Mouse (Mus musculus): ENCODE results near the gene Eid2b. TPM values are rescaled to one million over a fixed set of nuclear protein-coding genes. Genes with fewer than 3 reads are reported as not detected.

Eid2b gene
- total RNA-seq, 4 experiments from 2014 or later = 13.7 to 16.8 (median 15.2) TPM

- DNase-seq (ENCODE audit: low spot score) = peak; percentile 28
Measured at GRCm38 (mm10) chr7:28301616-28302433, 24.3 kb downstream of the Eid2b start, which contains the start of gene Dll3. Gene Dll3 (minus strand): TSS chr7:28302238.

- no peak for DNase-seq (ENCODE audit: low spot score)
Measured at GRCm38 (mm10) chr7:28305641-28306040, 28.1 kb downstream of the Eid2b start.

- no peak for DNase-seq (ENCODE audit: low spot score)
Measured at GRCm38 (mm10) chr7:28306216-28306615, 28.7 kb downstream of the Eid2b start.

- no peak for DNase-seq (ENCODE audit: low spot score)
Measured at GRCm38 (mm10) chr7:28309737-28310136, 32.2 kb downstream of the Eid2b start.

- no peak for DNase-seq (ENCODE audit: low spot score)
Measured at GRCm38 (mm10) chr7:28311151-28311925, 33.8 kb downstream of the Eid2b start.

GRCm38 (mm10) chr7:28311926-28312543 is 34.5 kb downstream of the Eid2b start, which contains the start of gene Timm50:
Gene Timm50 (minus strand): TSS chr7:28312072.
- peak; percentile 99 for DNase-seq (ENCODE audit: low spot score)

- DNase-seq (ENCODE audit: low spot score) = no peak
Measured at GRCm38 (mm10) chr7:28318036-28318435, 40.5 kb downstream of the Eid2b start.

GRCm38 (mm10) chr7:28318714-28319113 is 41.2 kb downstream of the Eid2b start:
- no peak for DNase-seq (ENCODE audit: low spot score)

GRCm38 (mm10) chr7:28321974-28322720 is 44.6 kb downstream of the Eid2b start:
- no peak for DNase-seq (ENCODE audit: low spot score)

GRCm38 (mm10) chr7:28325293-28325692 is 47.8 kb downstream of the Eid2b start:
- no peak for DNase-seq (ENCODE audit: low spot score)

- no peak for DNase-seq (ENCODE audit: low spot score)
Measured at GRCm38 (mm10) chr7:28326457-28326856, 48.9 kb downstream of the Eid2b start.

- no peak for DNase-seq (ENCODE audit: low spot score)
Measured at GRCm38 (mm10) chr7:28328260-28328659, 50.7 kb downstream of the Eid2b start.

Other genes starting within 250 kb of the Eid2b start
- 10 to 100 TPM; 72.5 to 86.7 (median 82.7) TPM for gene Psmc4, start 227.6 kb upstream of the Eid2b start, total RNA-seq (2022)
- not detected for gene Fcgbp, start 206.5 kb upstream of the Eid2b start, total RNA-seq (2022)
- gene 9530053A07Rik, start 148.3 kb upstream of the Eid2b start, total RNA-seq (2022) = not detected
- gene Fbl, start 108.0 kb upstream of the Eid2b start, total RNA-seq (2022) = 10 to 100 TPM; 31.1 to 33.6 (median 32.1) TPM
- 10 to 100 TPM; 24.0 to 34.6 (median 31.8) TPM for gene Dyrk1b, start 98.3 kb upstream of the Eid2b start, total RNA-seq (2022)
- gene Eid2, start 9.9 kb upstream of the Eid2b start, total RNA-seq (2022) = 10 to 100 TPM; 11.8 to 14.4 (median 13.3) TPM
- not detected for gene Selenov, start 13.4 kb downstream of the Eid2b start, total RNA-seq (2022)
- gene Dll3, start 24.5 kb downstream of the Eid2b start, total RNA-seq (2022) = not detected
- 10 to 100 TPM; 59.2 to 68.5 (median 64.4) TPM for gene Timm50, start 34.3 kb downstream of the Eid2b start, total RNA-seq (2022)
- 10 to 100 TPM; 56.0 to 63.2 (median 57.6) TPM for gene Supt5, start 61.0 kb downstream of the Eid2b start, total RNA-seq (2022)
- 100 to 1,000 TPM; 472 to 574 (median 541) TPM for gene Rps16, start 72.9 kb downstream of the Eid2b start, total RNA-seq (2022)
- gene Plekhg2, start 94.9 kb downstream of the Eid2b start, total RNA-seq (2022) = 10 to 100 TPM in 3 of 4 experiments, 1 to 10 TPM in 1; 8.9 to 13.2 (median 11.2) TPM
- gene Zfp36, start 102.5 kb downstream of the Eid2b start, total RNA-seq (2022) = 10 to 100 TPM; 12.2 to 40.6 (median 16.5) TPM
- gene Med29, start 115.0 kb downstream of the Eid2b start, total RNA-seq (2022) = 10 to 100 TPM; 19.5 to 24.0 (median 22.2) TPM
- gene Paf1, start 115.2 kb downstream of the Eid2b start, total RNA-seq (2022) = 10 to 100 TPM; 35.7 to 44.4 (median 39.1) TPM
- gene Gmfg, start 159.7 kb downstream of the Eid2b start, total RNA-seq (2022) = 1 to 10 TPM; 3.5 to 5.7 (median 4.8) TPM
- gene Lrfn1, start 174.2 kb downstream of the Eid2b start, total RNA-seq (2022) = under 1 TPM; 0.43 to 0.82 (median 0.61) TPM
- gene Ifnl2, start 232.7 kb downstream of the Eid2b start, total RNA-seq (2022) = not detected
- not detected for gene Ifnl3, start 245.1 kb downstream of the Eid2b start, total RNA-seq (2022)